Mouse (Mus musculus) ES-Bruce4 (cell line): ENCODE results near the gene Cd52. TPM values are rescaled to one million over a fixed set of nuclear protein-coding genes. Genes with fewer than 3 reads are reported as not detected.

Experiments
- H3K27ac ChIP-seq: 2 replicates; pipeline ENCODE4 v1.5.1; 2012; ENCODE audit warnings: low read length, inconsistent platforms; ENCODE audit not compliant: insufficient read depth
- H3K27me3 ChIP-seq: 2 replicates; pipeline ENCODE4 v1.6.1; 2012; ENCODE audit warnings: mild to moderate bottlenecking, low read length, inconsistent platforms; ENCODE audit not compliant: control insufficient read depth, poor library complexity, insufficient read depth, severe bottlenecking
- H3K36me3 ChIP-seq: 2 replicates; pipeline ENCODE4 v1.6.1; 2012; ENCODE audit warnings: inconsistent platforms, mild to moderate bottlenecking, low read length, moderate library complexity; ENCODE audit not compliant: control insufficient read depth, poor library complexity, insufficient read depth, severe bottlenecking
- H3K4me1 ChIP-seq: one replicate; pipeline ENCODE4 v1.8.1; 2011; ENCODE audit warnings: low read length; ENCODE audit not compliant: control insufficient read depth, insufficient read depth
- H3K4me3 ChIP-seq: 2 replicates; pipeline ENCODE4 v1.5.1; 2011; ENCODE audit warnings: low read depth, mild to moderate bottlenecking, low read length
- H3K9ac ChIP-seq: 2 replicates; pipeline ENCODE4 v1.6.1; 2012; ENCODE audit warnings: low read depth, mild to moderate bottlenecking, inconsistent platforms; ENCODE audit not compliant: poor library complexity, severe bottlenecking
- H3K9me3 ChIP-seq: replicated peaks from 2 replicates; pipeline ENCODE4 v1.6.1; 2012; ENCODE audit warnings: mild to moderate bottlenecking, low read length, inconsistent platforms; ENCODE audit not compliant: control insufficient read depth, poor library complexity, insufficient read depth, severe bottlenecking
- CTCF ChIP-seq: IDR thresholded peaks from one replicate; pipeline ENCODE4 v1.8.1; 2011; ENCODE audit warnings: low read depth, low read length
- EP300 ChIP-seq: IDR thresholded peaks from 2 replicates; pipeline ENCODE4 v1.6.1; 2011; ENCODE audit warnings: low read depth, low read length; ENCODE audit not compliant: insufficient read depth
- POLR2A ChIP-seq: IDR thresholded peaks from one replicate; pipeline ENCODE4 v1.8.1; 2011; ENCODE audit warnings: low read length; ENCODE audit not compliant: insufficient read depth
- polyA plus RNA-seq: library from polyadenylated mRNA; stranded (reverse); fragments of >200 nt; gene quantifications from 2 replicates; pipeline ENCODE4 v1.2.4, GENCODE M21; 2011; ENCODE audit warnings: low read depth; ENCODE audit not compliant: missing spikeins, insufficient read depth, insufficient read length

Gene Cd52
- polyA plus RNA-seq, 1 experiment: not detected

- TF ChIP-seq EP300: no peak
- no peak for TF ChIP-seq POLR2A
- TF ChIP-seq CTCF: no peak
- Histone ChIP-seq H3K36me3 (no peaks in the 10 kb centered on the region), H3K4me3 (no peak overlapping the region), H3K27ac (peak overlapping the region; percentile 60), H3K9ac (peak overlapping the region; percentile 26), H3K27me3 (no peaks in the 10 kb centered on the region), H3K9me3 (no peaks in the 10 kb centered on the region), H3K4me1 (peaks cover 29% of the 10 kb centered on the region)
Observed at GRCm38 (mm10) chr4:134120192-134120805, 25.4 kb upstream of the Cd52 start.

DNA sequence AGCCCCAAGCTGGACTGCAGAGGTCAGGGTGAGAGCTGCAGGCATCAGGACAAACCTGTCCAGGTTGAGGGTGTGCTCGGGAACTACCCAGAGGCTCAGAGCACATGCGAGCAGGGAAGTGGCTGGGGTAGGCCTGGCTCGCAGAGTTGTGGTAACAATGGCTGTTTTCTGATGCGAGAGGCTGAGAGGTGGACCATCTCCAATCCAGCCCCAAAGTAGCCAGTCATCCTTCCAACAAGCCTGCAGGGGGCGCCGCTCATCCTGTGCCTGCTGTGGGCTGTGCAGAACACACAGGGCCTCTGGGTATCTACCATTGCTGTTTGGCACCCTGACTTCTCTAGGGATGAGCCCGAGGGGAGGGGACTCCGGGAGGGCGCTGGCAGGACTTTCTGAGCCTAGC lies 24.8 kb upstream of the Cd52 start:
- peaks cover 30% of the 10 kb centered on the region for H3K4me1 ChIP-seq
- no peaks in the 10 kb centered on the region for H3K9me3 ChIP-seq
- no peak for TF ChIP-seq POLR2A
- peak; percentile 58; the same call in 1 of the 2 replicates for TF ChIP-seq EP300
- TF ChIP-seq CTCF: peak; percentile 86
- H3K4me3 ChIP-seq: peak overlapping the region; percentile 25
- H3K27ac ChIP-seq: peak overlapping the region; percentile 96
- H3K27me3 ChIP-seq: no peaks in the 10 kb centered on the region
- peak overlapping the region; percentile 26 for H3K9ac ChIP-seq
- no peaks in the 10 kb centered on the region for H3K36me3 ChIP-seq

DNA sequence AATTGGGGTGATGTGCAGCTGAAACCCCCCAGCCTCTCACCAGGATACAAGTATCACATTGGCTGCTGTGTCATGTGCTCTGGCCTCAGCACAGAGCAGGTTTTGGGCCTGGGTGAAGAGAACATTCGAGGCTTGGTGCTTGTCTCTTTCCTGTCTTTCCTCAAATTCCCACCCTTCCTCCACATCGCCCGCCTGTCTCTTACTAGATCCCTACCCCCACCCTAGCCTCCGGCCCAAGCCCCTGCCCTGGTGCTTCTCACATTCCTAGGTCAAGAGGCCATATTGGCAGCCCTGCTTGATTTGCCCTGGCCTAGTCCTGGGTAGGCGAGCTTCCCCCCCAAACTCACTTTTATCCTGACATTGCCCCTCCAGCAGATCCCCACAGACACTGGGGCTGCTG lies 24.2 kb upstream of the Cd52 start:
- H3K36me3 ChIP-seq: no peaks in the 10 kb centered on the region
- H3K9me3 ChIP-seq: no peaks in the 10 kb centered on the region
- H3K9ac ChIP-seq: peak overlapping the region; percentile 26
- H3K4me1 ChIP-seq: peaks cover 28% of the 10 kb centered on the region
- TF ChIP-seq CTCF: no peak
- H3K27me3 ChIP-seq: no peaks in the 10 kb centered on the region
- H3K4me3 ChIP-seq: peak overlapping the region; percentile 25
- H3K27ac ChIP-seq: peak overlapping the region; percentile 96

DNA sequence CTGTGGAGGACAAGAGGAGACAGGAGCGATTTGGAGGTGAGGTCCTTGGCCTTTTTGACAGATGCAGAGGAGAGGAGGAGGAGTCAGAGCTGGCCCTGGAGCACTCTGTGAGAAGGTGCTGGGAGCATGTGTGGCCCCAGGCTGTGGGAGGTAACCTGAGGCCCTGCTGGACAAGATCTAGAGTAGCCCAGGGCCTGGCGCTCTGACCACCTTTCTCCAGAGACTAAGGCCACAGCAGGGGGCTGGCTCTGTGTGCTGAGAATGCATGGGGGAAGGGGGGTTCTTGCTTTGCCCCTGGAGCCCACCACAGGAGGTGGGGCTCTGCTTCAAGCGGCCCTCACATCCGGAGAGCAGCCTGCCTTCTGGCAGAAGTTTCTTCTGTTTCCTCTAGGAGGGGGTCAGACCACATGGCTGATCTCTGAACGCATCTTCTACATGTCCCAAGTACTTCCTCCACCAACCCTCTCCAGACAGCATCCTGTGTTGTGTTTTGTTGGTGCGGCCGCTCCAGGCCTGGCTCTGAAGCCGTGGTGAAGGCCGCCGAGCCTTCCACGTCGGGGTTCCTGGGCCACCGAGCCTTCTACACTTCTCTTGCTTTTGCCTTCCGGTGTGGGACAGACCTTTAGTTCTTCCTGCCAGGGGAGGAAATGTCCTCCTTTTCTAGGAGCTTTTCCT lies 23.4 kb upstream of the Cd52 start:
- TF ChIP-seq EP300 (peak; percentile 88), POLR2A (no peak)
- Histone ChIP-seq H3K9ac (peak overlapping the region; percentile 26), H3K27me3 (no peaks in the 10 kb centered on the region), H3K4me3 (peak overlapping the region; percentile 20), H3K36me3 (no peaks in the 10 kb centered on the region), H3K27ac (peak overlapping the region; percentile 96), H3K4me1 (peaks cover 31% of the 10 kb centered on the region), H3K9me3 (no peaks in the 10 kb centered on the region)

DNA sequence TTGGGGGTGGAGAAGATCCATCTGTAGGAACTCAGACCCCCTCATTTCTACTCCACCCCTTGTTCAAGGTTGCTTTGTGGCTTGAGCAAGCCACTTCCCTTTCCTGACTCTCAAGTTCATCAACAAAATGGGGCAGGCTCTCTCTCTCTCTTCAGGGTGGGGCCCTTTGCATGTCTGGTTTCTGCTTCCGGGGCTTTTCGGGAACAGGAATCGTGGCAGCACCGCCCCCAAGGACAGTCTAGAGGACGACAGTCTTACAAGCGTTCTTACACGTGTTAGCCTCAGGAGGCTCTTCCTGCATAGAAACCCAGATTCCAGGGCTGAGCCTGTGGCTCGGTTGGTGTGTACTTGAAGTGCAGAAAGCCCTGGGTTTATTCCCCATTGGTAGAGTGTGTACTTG lies 22.1 kb upstream of the Cd52 start:
- peak overlapping the region; percentile 32 for H3K9ac ChIP-seq
- no peaks in the 10 kb centered on the region for H3K27me3 ChIP-seq
- peaks cover 33% of the 10 kb centered on the region for H3K4me1 ChIP-seq
- H3K4me3 ChIP-seq: peak overlapping the region; percentile 39
- H3K27ac ChIP-seq: peak overlapping the region; percentile 96
- peak; percentile 24 for TF ChIP-seq POLR2A
- TF ChIP-seq EP300: peak; percentile 96
- no peak for TF ChIP-seq CTCF
- H3K9me3 ChIP-seq: no peaks in the 10 kb centered on the region
- no peaks in the 10 kb centered on the region for H3K36me3 ChIP-seq

- TF ChIP-seq EP300 (no peak), CTCF (no peak), POLR2A (no peak)
- H3K36me3 ChIP-seq: no peaks in the 10 kb centered on the region
- no peaks in the 10 kb centered on the region for H3K9me3 ChIP-seq
- peaks cover 33% of the 10 kb centered on the region for H3K4me1 ChIP-seq
- H3K4me3 ChIP-seq: peak overlapping the region; percentile 39
- H3K27me3 ChIP-seq: no peaks in the 10 kb centered on the region
- H3K27ac ChIP-seq: peak overlapping the region; percentile 96
- H3K9ac ChIP-seq: peak overlapping the region; percentile 32
Observed at GRCm38 (mm10) chr4:134116501-134116900, 21.6 kb upstream of the Cd52 start.
